Mouse (Mus musculus): ENCODE results near the gene Cryzl1. TPM values are rescaled to one million over a fixed set of nuclear protein-coding genes. Genes with fewer than 3 reads are reported as not detected.
"Not testable (repeated sequence)": the region's sequence is repeated elsewhere in the genome, so short reads cannot be mapped to it uniquely, and the experiment has no call there.

Cryzl1 gene
- polyA plus RNA-seq, 1 experiment from 2014 or later = 75.7 TPM

DNA sequence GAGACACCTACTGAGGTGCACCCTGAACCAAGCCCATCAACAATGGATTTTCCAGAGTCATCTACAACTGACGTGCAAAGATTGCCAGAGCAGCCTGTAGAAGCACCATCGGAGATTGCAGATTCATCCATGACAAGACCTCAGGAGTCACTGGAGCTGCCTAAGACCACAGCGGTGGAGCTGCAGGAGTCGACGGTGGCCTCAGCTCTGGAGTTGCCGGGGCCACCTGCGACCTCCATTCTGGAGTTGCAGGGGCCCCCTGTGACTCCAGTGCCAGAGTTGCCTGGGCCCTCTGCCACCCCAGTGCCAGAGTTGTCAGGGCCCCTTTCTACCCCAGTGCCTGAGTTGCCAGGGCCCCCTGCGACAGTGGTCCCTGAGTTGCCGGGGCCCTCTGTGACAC lies 73.5 kb downstream of the Cryzl1 start:
- H3K4me1 ChIP-seq = 0 out of 2 replicates have a peak, but pooled peaks cover 6% of the 10 kb centered on the region
- 0 out of 2 replicates have a peak, but pooled peaks cover 6% of the 10 kb centered on the region for H3K9me3 ChIP-seq (replicated peaks)
- H3K27me3 ChIP-seq = no peaks in the 10 kb centered on the region
- H3K4me2 ChIP-seq (replicated peaks) = no peak overlapping the region
- H3K36me3 ChIP-seq = peaks cover 78% of the 10 kb centered on the region
- no peak overlapping the region for H3K4me3 ChIP-seq (replicated peaks)
- no peak for ATAC-seq (ENCODE audit: insufficient number of reproducible peaks, low FRiP score, low TSS enrichment, low read depth)
- H3K9ac ChIP-seq = no peak overlapping the region
- 95% methylated on average over 9 of the region's 9 CpGs for WGBS
- H3K27ac ChIP-seq (replicated peaks) = no peak overlapping the region

DNA sequence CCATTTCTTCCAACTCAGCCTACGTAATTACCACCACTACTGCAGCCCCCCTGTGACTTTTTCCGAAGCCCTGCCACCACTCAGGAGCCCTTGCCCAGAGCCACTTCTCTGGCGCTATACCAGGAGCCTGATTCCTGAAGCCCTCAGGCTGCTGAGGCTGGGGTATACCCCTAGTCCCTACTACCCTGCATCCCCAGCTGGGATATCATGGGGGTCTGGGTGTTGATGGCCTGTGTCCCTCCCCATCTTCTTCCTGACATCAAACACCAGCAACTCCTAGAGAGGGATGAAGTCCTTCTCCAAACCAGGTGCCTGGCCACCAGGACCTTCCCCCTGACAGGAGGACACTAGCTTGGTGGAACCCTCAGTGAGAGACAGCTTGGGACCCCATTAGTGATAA lies 76.6 kb downstream of the Cryzl1 start:
- H3K36me3 ChIP-seq = peaks cover 48% of the 10 kb centered on the region
- no peak for ATAC-seq (ENCODE audit: insufficient number of reproducible peaks, low FRiP score, low TSS enrichment, low read depth)

DNA sequence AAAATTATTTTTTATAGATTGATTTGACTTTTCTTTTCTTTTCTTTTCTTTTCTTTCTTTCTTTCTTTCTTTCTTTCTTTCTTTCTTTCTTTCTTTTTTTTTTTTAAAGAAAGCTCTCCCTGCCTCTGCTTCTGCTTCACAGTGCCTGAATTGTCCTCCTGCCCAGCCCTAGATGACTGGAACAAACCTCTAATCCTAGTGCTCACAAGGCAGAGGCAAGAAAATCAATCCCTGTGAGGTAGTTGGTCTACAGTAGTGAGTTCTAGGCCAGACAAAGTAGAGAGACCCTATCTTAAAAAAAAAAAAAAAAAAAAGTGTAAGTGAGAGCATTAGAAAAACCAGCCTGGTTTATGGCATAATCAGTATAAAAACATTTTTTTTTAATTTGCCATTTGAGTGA lies 79.0 kb downstream of the Cryzl1 start:
- peaks cover 23% of the 10 kb centered on the region for H3K36me3 ChIP-seq
- no peak overlapping the region for H3K9ac ChIP-seq
- no peaks in the 10 kb centered on the region for H3K27me3 ChIP-seq
- H3K4me2 ChIP-seq (replicated peaks) = no peak overlapping the region
- ATAC-seq (ENCODE audit: insufficient number of reproducible peaks, low FRiP score, low TSS enrichment, low read depth) = no peak
- H3K9me3 ChIP-seq (replicated peaks) = no peaks in the 10 kb centered on the region
- H3K27ac ChIP-seq (replicated peaks) = no peak overlapping the region
- H3K4me1 ChIP-seq = peaks cover 9% of the 10 kb centered on the region
- H3K4me3 ChIP-seq (replicated peaks) = no peak overlapping the region

More for the DNA sequence above, 76.6 kb downstream of the Cryzl1 start:
- H3K4me2 ChIP-seq (replicated peaks) = no peak overlapping the region
- no peaks in the 10 kb centered on the region for H3K27me3 ChIP-seq
- H3K9ac ChIP-seq = no peak overlapping the region
- peaks cover 9% of the 10 kb centered on the region for H3K4me1 ChIP-seq
- WGBS = 85% methylated on average over 3 of the region's 3 CpGs
- H3K4me3 ChIP-seq (replicated peaks) = no peak overlapping the region
- H3K27ac ChIP-seq (replicated peaks) = no peak overlapping the region
- no peaks in the 10 kb centered on the region for H3K9me3 ChIP-seq (replicated peaks)

DNA sequence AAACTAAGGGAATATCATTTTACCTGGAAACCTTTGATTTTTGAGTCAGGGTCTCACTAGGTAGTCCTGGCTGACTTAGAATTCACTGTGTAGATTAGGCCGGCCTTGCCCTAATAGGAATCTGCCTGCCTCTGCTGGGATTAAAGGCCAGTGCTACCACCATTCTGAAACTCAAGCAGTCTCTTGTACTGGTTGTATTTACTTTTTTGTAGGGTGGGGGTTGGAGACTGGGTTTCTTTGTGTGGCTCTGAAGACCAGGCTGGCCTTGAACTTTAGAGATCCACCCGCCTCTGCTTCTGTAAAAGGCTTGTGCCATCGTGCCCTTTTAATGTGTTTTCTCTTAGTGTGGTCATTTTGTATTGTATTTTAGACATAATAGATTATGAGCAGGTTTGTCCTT lies 79.5 kb downstream of the Cryzl1 start:
- H3K36me3 ChIP-seq = peaks cover 19% of the 10 kb centered on the region
- no peak overlapping the region for H3K27ac ChIP-seq (replicated peaks)
- ATAC-seq (ENCODE audit: insufficient number of reproducible peaks, low FRiP score, low TSS enrichment, low read depth) = no peak
- 57% methylated on average over 3 of the region's 3 CpGs for WGBS
- no peaks in the 10 kb centered on the region for H3K27me3 ChIP-seq
- H3K4me2 ChIP-seq (replicated peaks) = peak overlapping the region; percentile 50
- H3K4me1 ChIP-seq = peaks cover 9% of the 10 kb centered on the region
- H3K4me3 ChIP-seq (replicated peaks) = peak overlapping the region; percentile 30
- no peaks in the 10 kb centered on the region for H3K9me3 ChIP-seq (replicated peaks)
- H3K9ac ChIP-seq = no peak overlapping the region

DNA sequence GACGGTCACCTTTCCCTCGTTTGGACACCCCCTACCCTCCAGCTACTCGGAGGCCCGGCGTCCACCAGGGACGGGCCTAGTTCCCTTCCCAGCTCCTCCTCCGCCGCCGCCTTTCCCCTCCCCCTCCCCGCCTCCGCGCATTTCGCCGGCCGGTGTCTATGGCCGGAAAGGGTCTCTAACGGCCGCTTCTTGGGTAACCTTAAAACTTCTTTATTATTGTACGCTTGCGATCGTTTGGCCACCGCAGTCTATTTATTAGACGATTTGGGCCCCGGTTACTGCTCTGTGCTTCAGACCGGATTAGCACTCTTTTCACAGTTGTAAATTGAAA lies 80.6 kb downstream of the Cryzl1 start:
- no peaks in the 10 kb centered on the region for H3K27me3 ChIP-seq
- WGBS = under 1% methylated on average over 25 of the region's 25 CpGs
- peak overlapping the region; percentile 50 for H3K4me2 ChIP-seq (replicated peaks)
- H3K36me3 ChIP-seq = peaks cover 11% of the 10 kb centered on the region
- peak; percentile 49 for ATAC-seq (ENCODE audit: insufficient number of reproducible peaks, low FRiP score, low TSS enrichment, low read depth)
- peaks cover 9% of the 10 kb centered on the region for H3K4me1 ChIP-seq
- H3K4me3 ChIP-seq (replicated peaks) = peak overlapping the region; percentile 73
- peak overlapping the region; percentile 100 for H3K27ac ChIP-seq (replicated peaks)
- H3K9me3 ChIP-seq (replicated peaks) = no peaks in the 10 kb centered on the region
- peak overlapping the region; percentile 69 for H3K9ac ChIP-seq

GRCm38 (mm10) chr16:91647461-91648219 lies 81.1 kb downstream of the Cryzl1 start, which contains the start of gene Son:
Gene Son, plus strand, starts transcription at chr16:91647506.
- Histone ChIP-seq H3K4me2 (replicated peaks) (peak within 1 kb of the TSS; percentile 94), H3K27me3 (no peaks in the 10 kb centered on the region), H3K9ac (peak within 1 kb of the TSS; percentile 96), H3K9me3 (replicated peaks) (no peaks in the 10 kb centered on the region), H3K4me1 (peaks cover 9% of the 10 kb centered on the region), H3K27ac (replicated peaks) (peak within 1 kb of the TSS; percentile 100), H3K4me3 (replicated peaks) (peak within 1 kb of the TSS; percentile 73), H3K36me3 (peaks cover 14% of the 10 kb centered on the region)
- peak; percentile 97 for ATAC-seq (ENCODE audit: insufficient number of reproducible peaks, low FRiP score, low TSS enrichment, low read depth)
- under 1% methylated on average over 70 of the region's 70 CpGs for WGBS

GRCm38 (mm10) chr16:91646681-91647419 lies 81.9 kb downstream of the Cryzl1 start, which contains the start of gene Gart:
Gene Gart, minus strand, starts transcription at chr16:91646952.
- under 1% methylated on average over 59 of the region's 59 CpGs for WGBS
- ATAC-seq (ENCODE audit: insufficient number of reproducible peaks, low FRiP score, low TSS enrichment, low read depth) = peak; percentile 91
- Histone ChIP-seq H3K27me3 (no peaks in the 10 kb centered on the region), H3K9ac (peak within 1 kb of the TSS; percentile 96), H3K9me3 (replicated peaks) (no peaks in the 10 kb centered on the region), H3K36me3 (peaks cover 14% of the 10 kb centered on the region), H3K27ac (replicated peaks) (peak within 1 kb of the TSS; percentile 100), H3K4me2 (replicated peaks) (peak within 1 kb of the TSS; percentile 94), H3K4me1 (peaks cover 4% of the 10 kb centered on the region), H3K4me3 (replicated peaks) (peak within 1 kb of the TSS; percentile 73)

DNA sequence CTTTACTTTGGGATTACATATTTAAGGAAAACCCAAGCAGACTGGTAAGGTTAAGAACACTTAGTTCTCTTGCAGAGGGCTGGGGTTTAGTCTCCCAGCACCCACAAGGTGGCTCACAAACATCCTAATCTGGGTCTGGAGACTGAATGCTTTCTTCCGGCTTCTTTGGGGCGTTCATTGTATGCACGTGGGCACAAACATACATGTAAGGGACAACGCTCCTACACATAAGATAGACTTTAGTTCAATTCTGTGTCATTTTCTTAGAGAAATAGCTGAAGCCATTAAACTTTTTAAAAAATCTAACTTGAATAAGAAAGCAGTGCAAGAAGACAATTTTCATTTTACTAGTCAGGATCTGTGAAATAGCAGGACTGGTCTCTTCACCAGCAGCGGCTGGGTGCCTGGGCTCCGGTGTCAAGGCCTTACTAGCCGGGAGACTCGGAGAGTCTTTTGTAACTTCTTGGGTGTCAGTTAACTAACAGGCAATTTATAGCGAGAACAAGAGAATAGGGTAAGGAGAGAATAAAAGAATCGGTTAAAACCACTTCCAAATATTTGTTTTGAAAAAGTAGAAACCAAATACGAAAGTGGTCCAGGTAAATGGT lies 82.7 kb downstream of the Cryzl1 start:
- Histone ChIP-seq H3K4me3 (replicated peaks) (peak overlapping the region; percentile 73), H3K4me1 (peaks cover 4% of the 10 kb centered on the region), H3K4me2 (replicated peaks) (peak overlapping the region; percentile 94), H3K27me3 (no peaks in the 10 kb centered on the region), H3K36me3 (peaks cover 18% of the 10 kb centered on the region), H3K27ac (replicated peaks) (peak overlapping the region; percentile 100), H3K9me3 (replicated peaks) (no peaks in the 10 kb centered on the region), H3K9ac (peak overlapping the region; percentile 96; the same call in 1 of the 2 replicates)
- no peak for ATAC-seq (ENCODE audit: insufficient number of reproducible peaks, low FRiP score, low TSS enrichment, low read depth)
- 1% methylated on average over 11 of the region's 11 CpGs for WGBS

GRCm38 (mm10) chr16:91645420-91645819 lies 83.4 kb downstream of the Cryzl1 start:
- H3K27me3 ChIP-seq; H3K27ac ChIP-seq (replicated peaks); H3K4me2 ChIP-seq (replicated peaks); H3K4me3 ChIP-seq (replicated peaks); ATAC-seq (ENCODE audit: insufficient number of reproducible peaks, low FRiP score, low TSS enrichment, low read depth); H3K9ac ChIP-seq; H3K9me3 ChIP-seq (replicated peaks); H3K4me1 ChIP-seq: not testable (repeated sequence)
- H3K36me3 ChIP-seq = peaks cover 23% of the 10 kb centered on the region
- no CpG with 5 or more reads among the region's 2 CpGs for WGBS

GRCm38 (mm10) chr16:91644901-91645300 lies 83.9 kb downstream of the Cryzl1 start:
- H3K27ac ChIP-seq (replicated peaks) = no peak overlapping the region
- no peak overlapping the region for H3K4me2 ChIP-seq (replicated peaks)
- 76% methylated on average over 2 of the region's 2 CpGs for WGBS

DNA sequence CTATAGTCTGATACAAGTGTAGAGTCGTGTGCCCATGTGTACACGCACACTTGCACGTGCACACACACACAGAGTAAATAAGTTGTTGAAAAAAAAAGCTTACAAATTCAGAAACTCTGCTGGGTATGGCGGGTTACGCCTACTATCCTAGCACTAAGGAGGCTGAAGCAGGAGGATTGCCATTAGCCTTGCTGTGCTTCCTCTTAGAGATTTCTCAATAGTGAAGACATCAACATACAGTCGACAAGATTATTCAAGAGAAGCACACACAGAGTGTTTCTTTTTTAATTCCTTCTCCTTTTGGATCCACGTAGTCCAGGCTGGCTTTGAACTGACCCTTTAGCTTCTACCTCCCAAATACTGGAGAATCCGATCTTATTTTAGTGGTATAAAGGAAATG lies 88.6 kb downstream of the Cryzl1 start:
- no peak overlapping the region for H3K9ac ChIP-seq
- H3K9me3 ChIP-seq (replicated peaks) = no peaks in the 10 kb centered on the region
- no peak overlapping the region for H3K27ac ChIP-seq (replicated peaks)
- H3K4me3 ChIP-seq (replicated peaks) = no peak overlapping the region
- 94% methylated on average over 8 of the region's 8 CpGs for WGBS
- H3K36me3 ChIP-seq = peaks cover 73% of the 10 kb centered on the region
- H3K27me3 ChIP-seq = no peaks in the 10 kb centered on the region
- no peaks in the 10 kb centered on the region for H3K4me1 ChIP-seq
- H3K4me2 ChIP-seq (replicated peaks) = no peak overlapping the region
- ATAC-seq (ENCODE audit: insufficient number of reproducible peaks, low FRiP score, low TSS enrichment, low read depth) = no peak

More at GRCm38 (mm10) chr16:91644901-91645300, 83.9 kb downstream of the Cryzl1 start:
- Histone ChIP-seq H3K4me3 (replicated peaks) (no peak overlapping the region), H3K4me1 (peaks cover 4% of the 10 kb centered on the region), H3K9me3 (replicated peaks) (no peaks in the 10 kb centered on the region), H3K9ac (no peak overlapping the region), H3K36me3 (peaks cover 28% of the 10 kb centered on the region), H3K27me3 (no peaks in the 10 kb centered on the region)
- no peak for ATAC-seq (ENCODE audit: insufficient number of reproducible peaks, low FRiP score, low TSS enrichment, low read depth)

Measured in embryonic facial prominence, embryonic 15.5 days (tissue).